Mouse (Mus musculus) E14TG2a.4 (cell line): Measurements from ENCODE around the gene Gm20481.
"Not testable (repeated sequence)": the region's sequence is repeated elsewhere in the genome, so short reads cannot be mapped to it uniquely, and the experiment has no call there.

Source experiments
- H3K27me3 ChIP-seq: 2 replicates; pipeline ENCODE4 v1.6.1; 2014; ENCODE audit warnings: low read length, control low read depth; ENCODE audit not compliant: insufficient read depth
- H3K36me3 ChIP-seq: 2 replicates; pipeline ENCODE4 v1.6.1; 2014; ENCODE audit warnings: low read length, control low read depth; ENCODE audit not compliant: insufficient read depth
- H3K4me1 ChIP-seq: replicated peaks from 2 replicates; pipeline ENCODE4 v1.6.1; 2014; ENCODE audit warnings: low read depth, low read length, control low read depth
- H3K4me3 ChIP-seq: replicated peaks from 2 replicates; pipeline ENCODE4 v1.5.1; 2014; ENCODE audit warnings: mild to moderate bottlenecking, low read length
- H3K9me3 ChIP-seq: 2 replicates; pipeline ENCODE4 v1.6.1; 2014; ENCODE audit warnings: low read length, control low read depth
- CTCF ChIP-seq: conservative IDR thresholded peaks from 2 replicates; pipeline ENCODE4 v1.5.1; 2014; ENCODE audit warnings: low read length
- NANOG ChIP-seq: IDR thresholded peaks from 2 replicates; pipeline ENCODE4 v1.6.1; 2014; ENCODE audit warnings: borderline replicate concordance, low read length, mixed read lengths
- POU5F1 ChIP-seq: IDR thresholded peaks from 2 replicates; pipeline ENCODE4 v1.6.1; 2014; ENCODE audit warnings: low read length, borderline replicate concordance

The Gm20481 gene

DNA sequence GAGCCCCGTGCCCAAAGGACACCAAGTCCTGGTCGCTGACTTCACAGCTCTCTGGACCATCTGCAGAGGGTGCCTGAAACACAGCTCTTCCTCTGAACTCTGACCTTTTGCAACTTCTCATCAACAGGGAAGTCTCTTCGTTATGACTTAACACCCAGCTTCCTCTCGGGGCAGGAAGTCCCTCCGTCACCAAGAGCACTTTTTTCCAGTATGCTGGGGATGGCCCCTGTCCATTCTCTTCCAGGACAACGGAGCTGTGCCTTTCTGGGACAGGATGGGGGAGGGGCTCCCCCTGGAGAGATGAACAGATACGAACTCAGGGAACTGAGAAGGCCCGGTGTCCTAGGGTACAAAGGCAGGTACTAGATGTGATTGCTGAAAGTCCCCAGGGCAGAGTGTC lies 34.9 kb upstream of the Gm20481 start:
- Histone ChIP-seq H3K4me3 (0 out of 2 replicates have a peak overlapping the region, but pooled peaks have one; percentile 55), H3K27me3 (peaks cover 35% of the 10 kb centered on the region), H3K36me3 (peaks cover 32% of the 10 kb centered on the region), H3K4me1 (peaks cover 40% of the 10 kb centered on the region), H3K9me3 (no peaks in the 10 kb centered on the region)
- TF ChIP-seq POU5F1 (no peak), NANOG (no peak), CTCF (no peak)

DNA sequence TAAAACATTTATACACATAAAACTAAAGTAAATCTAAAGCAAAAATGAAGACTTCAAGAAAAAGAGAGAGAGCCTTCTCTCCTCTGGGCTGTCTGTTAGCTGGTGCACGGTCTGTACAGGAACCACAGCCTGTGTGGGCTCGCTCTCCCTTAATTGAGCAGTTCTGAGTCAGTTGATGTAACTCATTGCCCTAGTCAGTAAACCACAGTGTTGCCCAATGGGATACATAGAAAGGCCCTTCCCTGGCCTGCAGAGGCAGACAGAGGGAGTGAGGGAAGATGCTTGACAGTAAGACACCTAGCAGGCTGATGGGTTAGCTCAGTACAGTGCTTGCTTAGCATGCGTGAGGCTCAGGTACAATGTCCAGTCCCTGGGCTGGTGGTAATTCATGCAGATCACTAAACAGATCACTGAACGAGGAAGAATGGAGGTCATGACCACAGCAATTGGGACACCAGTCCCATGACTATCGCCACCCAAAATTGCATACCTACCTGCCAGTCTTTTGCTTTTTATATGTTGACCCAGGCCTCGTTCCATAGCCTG lies 31.7 kb upstream of the Gm20481 start:
- peaks cover 19% of the 10 kb centered on the region for H3K27me3 ChIP-seq
- H3K36me3 ChIP-seq, result peaks cover 25% of the 10 kb centered on the region
- peaks cover 39% of the 10 kb centered on the region for H3K4me1 ChIP-seq
- H3K9me3 ChIP-seq, result no peaks in the 10 kb centered on the region
- TF ChIP-seq NANOG (no peak), POU5F1 (no peak), CTCF (no peak)
- H3K4me3 ChIP-seq, result no peak overlapping the region

DNA sequence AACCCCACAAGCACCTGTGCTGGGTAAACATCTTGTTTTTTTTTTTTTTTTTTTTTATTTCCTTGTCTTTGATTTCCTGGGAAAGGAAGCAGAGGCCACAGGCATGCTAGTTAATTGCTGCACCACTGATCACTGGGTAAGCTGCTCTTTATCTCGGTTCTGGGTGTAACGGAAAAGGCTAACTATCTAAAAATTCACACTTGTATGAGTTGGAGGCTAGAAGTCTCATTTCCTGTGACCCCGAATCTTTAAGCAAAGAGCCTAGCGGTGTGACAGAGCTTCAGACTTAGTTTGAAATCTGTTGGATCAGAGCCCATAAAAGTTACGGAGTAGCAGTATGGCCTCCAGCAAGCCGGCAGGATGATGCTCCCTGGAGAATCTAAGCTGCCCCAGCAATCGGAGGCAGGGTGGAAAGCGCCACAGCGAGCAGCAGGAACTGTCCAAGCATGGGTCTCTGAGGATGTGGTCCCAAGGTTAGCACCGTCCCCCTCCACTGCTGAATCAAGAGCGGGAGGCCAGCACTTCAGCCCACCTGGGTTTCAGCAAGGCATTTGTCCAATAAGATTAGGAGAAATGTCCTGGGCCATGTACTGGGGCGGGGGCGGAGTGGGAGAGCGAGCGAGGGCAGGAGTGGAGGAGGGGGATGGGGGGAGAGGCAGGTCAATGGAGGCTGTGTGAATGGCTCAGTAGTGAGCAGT lies 28.2 kb upstream of the Gm20481 start:
- Histone ChIP-seq H3K27me3 (no peaks in the 10 kb centered on the region), H3K4me1 (peaks cover 19% of the 10 kb centered on the region), H3K36me3 (no peaks in the 10 kb centered on the region), H3K9me3 (no peaks in the 10 kb centered on the region), H3K4me3 (peak overlapping the region; percentile 64)
- no peak for TF ChIP-seq CTCF
- TF ChIP-seq NANOG, result no peak
- no peak for TF ChIP-seq POU5F1

DNA sequence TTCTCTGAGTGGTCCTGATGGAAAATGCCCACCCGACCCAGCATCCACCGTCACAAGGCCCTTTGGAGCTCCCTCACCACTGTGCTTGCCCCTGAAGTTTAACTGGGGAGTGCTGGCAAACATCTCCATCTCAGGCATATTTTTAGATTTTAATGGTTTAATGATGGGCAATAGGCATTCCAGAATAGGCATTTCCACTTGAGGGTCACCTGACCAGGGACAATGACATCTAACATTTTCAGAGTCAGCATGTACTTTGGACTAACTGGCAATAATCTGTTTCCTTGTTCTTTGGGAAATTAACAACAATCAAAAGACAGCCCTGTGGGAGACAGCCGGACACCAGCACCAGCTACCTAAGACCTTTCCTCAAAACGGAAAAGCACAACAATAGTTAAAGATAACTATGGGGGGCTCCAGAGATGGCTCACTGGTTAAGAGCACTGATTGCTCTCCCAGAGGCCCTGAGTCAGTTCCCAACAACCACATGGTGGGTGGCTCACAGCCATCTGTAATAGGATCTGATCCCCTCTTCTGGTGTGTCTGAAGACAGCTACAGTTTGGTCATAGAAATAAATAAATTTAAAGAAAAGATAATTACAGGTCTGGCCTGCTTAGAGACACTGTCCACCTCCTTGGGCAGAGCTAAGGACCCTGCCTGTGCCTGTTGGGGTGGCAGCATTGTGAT lies 26.4 kb upstream of the Gm20481 start:
- Histone ChIP-seq H3K4me1 (peaks cover 19% of the 10 kb centered on the region), H3K36me3 (no peaks in the 10 kb centered on the region), H3K9me3 (no peaks in the 10 kb centered on the region), H3K27me3 (no peaks in the 10 kb centered on the region), H3K4me3 (no peak overlapping the region)
- TF ChIP-seq POU5F1 (no peak), CTCF (no peak), NANOG (no peak)

DNA sequence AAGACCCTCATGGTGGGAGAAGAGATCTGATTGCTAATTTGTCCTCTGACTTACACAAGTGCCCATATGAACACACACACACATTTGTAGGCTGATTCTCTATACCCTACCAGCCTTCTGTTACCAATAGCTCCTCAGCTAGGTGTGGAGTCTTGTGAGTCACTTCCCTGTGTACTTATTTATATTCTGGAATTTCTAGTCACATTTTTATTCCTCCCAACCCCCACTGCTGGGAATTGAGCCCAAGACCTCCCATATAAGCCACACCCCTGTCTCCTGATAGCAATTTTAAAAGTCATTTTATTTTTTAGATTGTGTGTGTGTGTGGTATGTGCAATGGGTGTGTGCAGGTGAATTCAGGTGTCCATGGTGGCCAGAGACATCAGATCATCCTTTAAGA lies 25.4 kb upstream of the Gm20481 start:
- TF ChIP-seq NANOG (no peak), POU5F1 (no peak), CTCF (no peak)
- H3K9me3 ChIP-seq, result no peaks in the 10 kb centered on the region
- H3K36me3 ChIP-seq, result peaks cover 1% of the 10 kb centered on the region; the same call in 1 of the 2 replicates
- H3K4me3 ChIP-seq, result no peak overlapping the region
- H3K27me3 ChIP-seq, result no peaks in the 10 kb centered on the region
- peaks cover 19% of the 10 kb centered on the region for H3K4me1 ChIP-seq

DNA sequence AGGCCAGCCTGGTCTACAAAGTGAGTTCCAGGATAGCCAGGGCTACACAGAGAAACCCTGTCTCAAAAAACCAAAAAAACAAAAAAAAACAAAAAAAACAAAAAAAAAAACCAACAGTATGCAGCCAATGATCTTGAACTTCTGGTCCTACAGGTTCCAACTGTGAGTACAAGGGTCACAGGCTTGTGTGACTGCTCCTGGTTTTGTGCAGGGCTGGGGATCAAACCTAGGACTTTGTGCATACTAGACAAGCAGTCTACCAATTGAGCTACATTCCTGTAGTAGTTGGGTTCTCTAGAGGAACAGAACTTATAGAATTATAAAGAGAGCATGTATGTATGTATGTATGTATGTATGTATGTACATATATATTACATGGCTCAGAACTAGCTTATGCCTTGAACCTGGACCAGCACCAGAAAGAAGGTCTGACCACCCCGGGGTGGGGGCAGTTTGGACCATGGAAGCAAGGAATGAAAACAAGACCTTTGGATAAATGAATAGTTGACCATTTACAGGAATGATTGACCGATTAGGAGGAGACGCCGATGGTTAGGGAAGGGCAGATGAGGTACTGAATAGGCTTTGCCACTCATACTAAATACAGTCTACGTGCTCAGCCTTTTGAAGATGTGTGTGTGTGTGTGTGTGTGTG lies 23.1 kb upstream of the Gm20481 start:
- Histone ChIP-seq H3K4me1 (peaks cover 24% of the 10 kb centered on the region), H3K9me3 (no peaks in the 10 kb centered on the region), H3K27me3 (no peaks in the 10 kb centered on the region), H3K4me3 (no peak overlapping the region), H3K36me3 (peaks cover 24% of the 10 kb centered on the region)
- TF ChIP-seq NANOG, result no peak

DNA sequence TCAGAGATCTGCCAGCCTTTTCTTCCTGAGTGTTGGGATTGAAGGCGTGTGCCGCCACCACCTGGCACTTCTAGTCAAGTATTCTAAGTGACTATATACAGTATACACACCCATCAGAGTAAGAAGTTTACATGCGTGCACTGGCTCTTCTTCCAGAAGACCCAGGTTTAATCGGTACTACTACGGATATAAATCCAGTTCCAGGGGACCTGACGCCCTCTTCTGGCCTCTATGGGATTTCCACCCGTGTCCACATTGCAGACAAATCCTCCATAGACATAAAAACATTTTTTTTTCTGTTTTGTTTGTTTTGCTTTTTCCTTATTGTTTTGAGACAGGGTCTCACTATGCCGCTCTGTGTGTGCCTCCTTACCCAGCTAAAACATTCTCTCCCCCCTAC lies 22.1 kb upstream of the Gm20481 start:
- Histone ChIP-seq H3K27me3 (no peaks in the 10 kb centered on the region), H3K9me3 (no peaks in the 10 kb centered on the region), H3K4me3 (no peak overlapping the region), H3K4me1 (peaks cover 16% of the 10 kb centered on the region), H3K36me3 (peaks cover 28% of the 10 kb centered on the region)
- TF ChIP-seq CTCF (peak; percentile 57), NANOG (no peak), POU5F1 (no peak)

DNA sequence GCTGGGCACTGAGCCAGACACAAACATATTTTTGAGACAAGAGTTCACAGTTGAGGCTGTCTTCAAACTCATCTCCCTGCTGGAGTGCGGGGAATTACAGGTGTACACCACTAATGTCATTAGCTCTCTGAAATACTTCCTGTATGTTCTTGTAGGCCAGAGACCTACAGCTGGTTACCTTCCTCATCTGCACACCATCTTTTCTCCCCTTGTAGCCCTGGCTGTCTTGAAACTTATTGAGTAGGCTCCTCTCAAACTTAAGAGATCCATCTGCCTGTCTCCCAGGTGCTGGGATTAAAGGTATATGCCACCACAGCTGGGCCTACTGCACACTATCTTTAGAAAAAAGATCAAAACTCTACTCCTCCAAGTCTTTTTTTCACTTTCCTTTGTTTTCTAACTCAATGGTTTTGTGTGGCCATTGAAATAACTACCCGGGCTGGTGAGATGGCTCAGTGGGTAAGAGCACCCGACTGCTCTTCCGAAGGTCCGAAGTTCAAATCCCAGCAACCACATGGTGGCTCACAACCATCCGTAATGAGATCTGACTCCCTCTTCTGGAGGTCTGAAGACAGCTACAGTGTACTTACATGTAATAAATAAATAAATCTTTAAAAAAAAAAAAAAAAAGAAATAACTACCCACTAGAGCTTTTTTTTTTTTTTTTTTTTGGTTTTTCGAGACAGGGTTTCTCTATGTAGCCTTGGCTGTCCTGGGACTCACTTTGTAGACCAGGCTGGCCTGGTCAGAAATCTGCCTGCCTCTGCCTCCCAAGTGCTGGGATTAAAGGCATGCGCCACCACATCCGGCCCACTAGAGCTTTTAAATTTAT lies 20.8 kb upstream of the Gm20481 start:
- not testable (repeated sequence) for H3K9me3 ChIP-seq, H3K4me3 ChIP-seq, H3K27me3 ChIP-seq
- Histone ChIP-seq H3K36me3 (peaks cover 28% of the 10 kb centered on the region), H3K4me1 (peaks cover 21% of the 10 kb centered on the region)
